ENCODE assay signal across 8 mouse cellular contexts in the genomic region with DNA sequence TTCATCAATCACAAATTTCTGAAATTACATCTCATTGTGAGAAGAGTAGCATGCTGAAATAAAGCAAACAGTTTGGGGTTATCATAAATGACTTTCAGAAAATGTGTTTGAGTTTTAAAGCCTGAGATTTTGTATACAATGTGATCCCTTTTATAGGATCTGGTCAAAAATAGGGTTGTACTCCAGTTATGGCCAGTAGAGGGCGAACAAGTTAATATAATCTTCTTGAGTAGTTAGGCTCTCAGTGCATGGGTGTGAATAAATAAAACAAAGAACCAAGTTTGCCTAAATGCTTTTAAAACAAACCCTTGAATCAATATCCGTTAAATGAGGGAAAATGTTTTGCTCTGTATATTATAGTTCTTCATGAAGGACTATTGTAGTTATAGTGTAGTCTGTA. TPM values are rescaled to one million over a fixed set of nuclear protein-coding genes. Genes with fewer than 3 reads are reported as not detected.
DNase-seq lines count a peak whose midpoint lies in the region.

No protein-coding gene starts in this region.

- intact Hi-C loops in heart, postnatal 25 days (cut with DNase I): loop anchor here (2.0 kb wide), 1 partner anchor 668 kb away; no protein-coding TSS in a partner anchor

- DNase-seq in heart, adult 18-20 months: peak; percentile 2 to 32
- DNase-seq in heart, postnatal 25 days (ENCODE audit: low spot score): no peak
- peak; percentile 29 to 49 for DNase-seq in right cerebral cortex, postnatal 10 days (ENCODE audit: low spot score in 2 of 2)
- DNase-seq in right cerebral cortex, postnatal 25 days: no peak
- peak; percentile 16 for DNase-seq in heart, postnatal 4 days
- DNase-seq in retina, postnatal 7 days (ENCODE audit: low read depth, low spot score): peak; percentile 23
- no peak for DNase-seq in thymus, postnatal 0 days (ENCODE audit: low spot score)
- DNase-seq in gastrocnemius, postnatal 25 days: no peak

RNA-seq across cellular contexts. Expression of a gene that starts 46.7 kb away (rescaled TPM):
- not detected for total RNA-seq in heart, adult 18-20 months (2021)
- total RNA-seq in heart, postnatal 25 days (2021): not detected
- not detected for total RNA-seq in heart, postnatal 4 days (2021)
- polyA plus RNA-seq in thymus, postnatal 0 days (2015; fragmentation: Nextera tagmentation; extraction: Ambion mirVana): not detected in 2 replicates
- total RNA-seq in gastrocnemius, postnatal 25 days (2021): not detected

Comparison
In these comparisons a context has a peak if more than half of its experiments do, and no peak if none do; other contexts are left out.
1. DNase-seq: peak in heart, adult 18-20 months (2 of 2), right cerebral cortex, postnatal 10 days (2 of 2), heart, postnatal 4 days (single experiment) and retina, postnatal 7 days (single experiment); none in heart, postnatal 25 days (single experiment), right cerebral cortex, postnatal 25 days (single experiment), thymus, postnatal 0 days (single experiment) and gastrocnemius, postnatal 25 days (single experiment).